Mouse (Mus musculus) C2C12 (cell line): Measurements from ENCODE around the gene Hnrnpl. TPM values are rescaled to one million over a fixed set of nuclear protein-coding genes. Genes with fewer than 3 reads are reported as not detected.
A peak's percentile ranks its signal among the peaks of the same experiment; 100 is the strongest.

Experiments used
- H3K27me3 ChIP-seq: one replicate; pipeline ENCODE4 v1.6.1; 2011; ENCODE audit not compliant: control insufficient read depth, insufficient read depth, insufficient read length
- H3K36me3 ChIP-seq: one replicate; pipeline ENCODE4 v1.6.1; 2011; ENCODE audit not compliant: control insufficient read depth, insufficient read depth
- H3K4me3 ChIP-seq: one replicate; pipeline ENCODE4 v1.5.1; 2011; ENCODE audit warnings: mild to moderate bottlenecking, control low read depth; ENCODE audit not compliant: poor library complexity, insufficient read depth, severe bottlenecking
- H3K79me2 ChIP-seq: one replicate; pipeline ENCODE4 v1.6.1; 2011; ENCODE audit not compliant: control insufficient read depth, insufficient read depth
- H3K79me3 ChIP-seq: one replicate; pipeline ENCODE4 v1.6.1; 2011; ENCODE audit warnings: low read depth, control low read depth
- H3ac ChIP-seq: one replicate; pipeline ENCODE3; 2011; ENCODE audit warnings: low read depth; ENCODE audit not compliant: control insufficient read depth, insufficient read length
- CEBPB ChIP-seq: IDR thresholded peaks from one replicate; pipeline ENCODE4 v1.6.1; 2011; ENCODE audit warnings: low read depth, mild to moderate bottlenecking, control low read depth, moderate library complexity
- CTCF ChIP-seq: IDR thresholded peaks from one replicate; pipeline ENCODE4 v1.5.1; 2011; ENCODE audit not compliant: control insufficient read depth, insufficient read depth, insufficient read length
- FOSL1 ChIP-seq: IDR thresholded peaks from one replicate; pipeline ENCODE4 v1.8.0; 2011; ENCODE audit warnings: mild to moderate bottlenecking, low read length; ENCODE audit not compliant: poor library complexity, insufficient read depth, severe bottlenecking
- MAX ChIP-seq: IDR thresholded peaks from one replicate; pipeline ENCODE4 v1.6.1; 2011; ENCODE audit warnings: mild to moderate bottlenecking, control low read depth
- MYOD1 ChIP-seq: IDR thresholded peaks from one replicate; pipeline ENCODE4 v1.6.1; 2011; ENCODE audit warnings: low read depth; ENCODE audit not compliant: control insufficient read depth, insufficient read length
- MYOG ChIP-seq: IDR thresholded peaks from one replicate; pipeline ENCODE4 v1.6.1; 2011; ENCODE audit not compliant: control insufficient read depth, insufficient read length; ENCODE audit errors: extremely low read depth
- USF1 ChIP-seq: IDR thresholded peaks from one replicate; pipeline ENCODE4 v1.6.1; 2011; ENCODE audit warnings: low read depth, mild to moderate bottlenecking, control low read depth, moderate library complexity
- long read RNA-seq, 2 experiments: library from polyadenylated mRNA; unstranded; transcript quantifications; one replicate each; pipeline ENCODE4 v2.0.0; 2019 to 2020
- polyA plus RNA-seq: library from polyadenylated mRNA; unstranded; fragments of >200 nt; fragmentation: generic; extraction: Trizol; gene quantifications from one replicate; pipeline ENCODE4 v1.2.1, GENCODE M21; 2012; ENCODE audit warnings: missing spikeins

Hnrnpl gene
- polyA plus RNA-seq, result 303 TPM
- long read RNA-seq, experiment 1, partial matches to known transcripts, result 17 of 25 reads
- long read RNA-seq, experiment 1, other reads (novel, unspliced or antisense), result 1 of 25 reads
- long read RNA-seq, experiment 2, transcript Hnrnpl-201 (13 exons, 2,142 nt), result major isoform, 7 of 14 reads
- long read RNA-seq, experiment 2, partial matches to known transcripts, result 1 of 14 reads
- long read RNA-seq, experiment 2, other reads (novel, unspliced or antisense), result 3 of 14 reads

GRCm38 (mm10) chr7:28808221-28808941, at the start of gene Hnrnpl:
Gene Hnrnpl, plus strand, starts transcription at chr7:28808541.
- TF ChIP-seq MYOD1 (peak; percentile 32), CEBPB (no peak), CTCF (no peak)
- peak within 1 kb of the TSS; percentile 94 for H3ac ChIP-seq
- peaks cover 22% of the 10 kb centered on the region for H3K79me2 ChIP-seq
- no peaks in the 10 kb centered on the region for H3K27me3 ChIP-seq
- peaks cover 20% of the 10 kb centered on the region for H3K79me3 ChIP-seq
- peaks cover 19% of the 10 kb centered on the region for H3K36me3 ChIP-seq
- peak within 1 kb of the TSS; percentile 52 for H3K4me3 ChIP-seq

GRCm38 (mm10) chr7:28758623-28759022, 49.7 kb upstream of the Hnrnpl start:
- no peak for TF ChIP-seq MAX
- no peak for TF ChIP-seq MYOG
- no peak for TF ChIP-seq USF1
- no peak for TF ChIP-seq FOSL1
- TF ChIP-seq MYOD1, result no peak
- no peak for TF ChIP-seq CEBPB
- no peak for TF ChIP-seq CTCF
- Histone ChIP-seq H3K4me3 (no peak overlapping the region), H3K27me3 (no peaks in the 10 kb centered on the region), H3K79me2 (no peaks in the 10 kb centered on the region), H3ac (no peak overlapping the region), H3K79me3 (no peaks in the 10 kb centered on the region), H3K36me3 (no peaks in the 10 kb centered on the region)

- no peak overlapping the region for H3ac ChIP-seq
- peaks cover 20% of the 10 kb centered on the region for H3K79me2 ChIP-seq
- TF ChIP-seq FOSL1, result no peak
- TF ChIP-seq MYOD1, result no peak
- TF ChIP-seq MAX, result no peak
- TF ChIP-seq USF1, result no peak
- TF ChIP-seq MYOG, result no peak
- no peak for TF ChIP-seq CTCF
- no peak for TF ChIP-seq CEBPB
- H3K79me3 ChIP-seq, result peaks cover 4% of the 10 kb centered on the region
- H3K4me3 ChIP-seq, result no peak overlapping the region
- H3K27me3 ChIP-seq, result no peaks in the 10 kb centered on the region
- H3K36me3 ChIP-seq, result no peaks in the 10 kb centered on the region
Observed at GRCm38 (mm10) chr7:28761907-28762306, 46.4 kb upstream of the Hnrnpl start.

GRCm38 (mm10) chr7:28765211-28765610, 43.1 kb upstream of the Hnrnpl start:
- Histone ChIP-seq H3K36me3 (no peaks in the 10 kb centered on the region), H3K79me3 (peaks cover 4% of the 10 kb centered on the region), H3K79me2 (peaks cover 34% of the 10 kb centered on the region), H3K27me3 (no peaks in the 10 kb centered on the region), H3ac (no peak overlapping the region), H3K4me3 (no peak overlapping the region)
- TF ChIP-seq FOSL1 (no peak), USF1 (no peak), MYOG (no peak), CEBPB (no peak), MAX (no peak), MYOD1 (no peak), CTCF (no peak)

- TF ChIP-seq USF1, result peak; percentile 79
- no peak for TF ChIP-seq CTCF
- peak; percentile 48 for TF ChIP-seq MAX
- Histone ChIP-seq H3K27me3 (no peaks in the 10 kb centered on the region), H3K79me2 (peaks cover 34% of the 10 kb centered on the region), H3K79me3 (peaks cover 4% of the 10 kb centered on the region), H3ac (peak within 1 kb of the TSS; percentile 63), H3K36me3 (no peaks in the 10 kb centered on the region), H3K4me3 (peak within 1 kb of the TSS; percentile 66)
Observed at GRCm38 (mm10) chr7:28766173-28766879, 42.0 kb upstream of the Hnrnpl start, which contains the start of gene Sirt2. Gene Sirt2, plus strand, starts transcription at chr7:28766735.
